Mouse (Mus musculus) liver, postnatal 0 days (tissue): ENCODE data around the gene Gm12184. TPM values are rescaled to one million over a fixed set of nuclear protein-coding genes. Genes with fewer than 3 reads are reported as not detected.
"Not testable (repeated sequence)": the region's sequence is repeated elsewhere in the genome, so short reads cannot be mapped to it uniquely, and the experiment has no call there.

ENCODE experiments used
- ATAC-seq: fragments of 200-750 bp; cut with Nextera tagmentation; 2 replicates; pipeline ENCODE4 v1.8.0; 2017; ENCODE audit warnings: mild to moderate bottlenecking, moderate library complexity
- DNase-seq: peaks from one replicate; pipeline ENCODE4 v3.0.0-alpha.2; 2016
- H3K27ac ChIP-seq: fragments of 300-500 bp; sonication (generic); 2 replicates; pipeline ENCODE4 v1.5.1; 2014; ENCODE audit warnings: antibody characterized with exemption, moderate library complexity, mild to moderate bottlenecking, low read depth
- H3K27me3 ChIP-seq: fragments of 300-500 bp; sonication (generic); 2 replicates; pipeline ENCODE4 v1.6.1; 2014; ENCODE audit warnings: low read length, control low read depth, mixed read lengths; ENCODE audit not compliant: insufficient read depth
- H3K36me3 ChIP-seq: fragments of 300-500 bp; sonication (generic); replicated peaks from 2 replicates; pipeline ENCODE4 v1.6.1; 2014; ENCODE audit warnings: mild to moderate bottlenecking, control low read depth, low read length, moderate library complexity, mixed read lengths; ENCODE audit not compliant: insufficient read depth
- H3K4me1 ChIP-seq: fragments of 300-500 bp; sonication (generic); 2 replicates; pipeline ENCODE4 v1.6.1; 2014; ENCODE audit warnings: antibody characterized with exemption, mild to moderate bottlenecking, control low read depth; ENCODE audit not compliant: insufficient read depth
- H3K4me2 ChIP-seq: fragments of 300-500 bp; sonication (generic); 2 replicates; pipeline ENCODE4 v1.6.1; 2014; ENCODE audit warnings: low read depth, mild to moderate bottlenecking, low read length, moderate library complexity, mixed read lengths
- H3K4me3 ChIP-seq: fragments of 300-500 bp; sonication (generic); 2 replicates; pipeline ENCODE4 v1.5.1; 2014; ENCODE audit warnings: low read depth, low read length
- H3K9ac ChIP-seq: fragments of 300-500 bp; sonication (generic); replicated peaks from 2 replicates; pipeline ENCODE4 v1.6.1; 2014; ENCODE audit warnings: mild to moderate bottlenecking, moderate library complexity
- H3K9me3 ChIP-seq: fragments of 300-500 bp; sonication (generic); 2 replicates; pipeline ENCODE4 v1.6.1; 2016; ENCODE audit warnings: mild to moderate bottlenecking, control low read depth, low read length, mixed read lengths
- CTCF ChIP-seq: sonication (generic); IDR thresholded peaks from 2 replicates; pipeline ENCODE4 v1.5.1; 2016; ENCODE audit warnings: antibody characterized with exemption, low read depth
- EP300 ChIP-seq: IDR thresholded peaks from 2 replicates; pipeline ENCODE4 v1.6.1; 2016; ENCODE audit warnings: antibody characterized with exemption, low read depth, mild to moderate bottlenecking
- WGBS: fragments of 180-500 bp; shearing (Covaris S2); extraction: QIAGEN DNeasy Blood & Tissue Kit; methylation state at CpG from one replicate; pipeline ENCODE4 v1.1.7; 2014; ENCODE audit not compliant: insufficient replicate concordance; 5-methylcytosine and 5-hydroxymethylcytosine counted together
- polyA plus RNA-seq: library from polyadenylated mRNA; unstranded; fragments of >200 nt; fragmentation: Nextera tagmentation; extraction: Ambion mirVana; gene quantifications from 2 replicates; pipeline ENCODE4 v1.2.1, GENCODE M21; 2015

Gm12184 gene
- polyA plus RNA-seq, 1 experiment from 2014 or later, result 5.0 TPM

GRCm38 (mm10) chr11:48851270-48851995 lies 25.0 kb upstream of the Gm12184 start:
- Histone ChIP-seq H3K4me3 (no peak overlapping the region), H3K36me3 (no peaks in the 10 kb centered on the region), H3K4me1 (peaks cover 21% of the 10 kb centered on the region), H3K9ac (no peak overlapping the region), H3K4me2 (no peak overlapping the region), H3K9me3 (no peaks in the 10 kb centered on the region), H3K27ac (no peak overlapping the region), H3K27me3 (no peaks in the 10 kb centered on the region)
- TF ChIP-seq EP300, result no peak
- TF ChIP-seq CTCF, result peak; percentile 55
- DNase-seq (no peak), ATAC-seq (no peak)
- WGBS, result 76% methylated on average over 4 of the region's 4 CpGs

GRCm38 (mm10) chr11:48850240-48850639 lies 23.8 kb upstream of the Gm12184 start:
- no peak overlapping the region for H3K4me3 ChIP-seq
- H3K27me3 ChIP-seq, result no peaks in the 10 kb centered on the region
- H3K9me3 ChIP-seq, result no peaks in the 10 kb centered on the region
- H3K4me1 ChIP-seq, result peaks cover 21% of the 10 kb centered on the region
- H3K4me2 ChIP-seq, result no peak overlapping the region
- ATAC-seq, result no peak
- 52% methylated on average over 2 of the region's 2 CpGs for WGBS
- TF ChIP-seq EP300 (no peak), CTCF (no peak)
- no peak overlapping the region for H3K27ac ChIP-seq
- H3K36me3 ChIP-seq, result no peaks in the 10 kb centered on the region
- DNase-seq, result no peak
- no peak overlapping the region for H3K9ac ChIP-seq

- H3K36me3 ChIP-seq, result no peaks in the 10 kb centered on the region
- H3K27me3 ChIP-seq, result no peaks in the 10 kb centered on the region
- H3K9me3 ChIP-seq, result no peaks in the 10 kb centered on the region
- no peak overlapping the region for H3K4me3 ChIP-seq
- no peak overlapping the region for H3K4me2 ChIP-seq
- WGBS, result 63% methylated on average over 5 of the region's 5 CpGs
- no peak overlapping the region for H3K9ac ChIP-seq
- no peak for ATAC-seq
- DNase-seq, result no peak
- TF ChIP-seq EP300 (no peak), CTCF (no peak)
- H3K4me1 ChIP-seq, result no peaks in the 10 kb centered on the region
- H3K27ac ChIP-seq, result no peak overlapping the region
These were observed 20.4 kb upstream of the Gm12184 start for GRCm38 (mm10) chr11:48846881-48847280.

GRCm38 (mm10) chr11:48846362-48846761 lies 19.9 kb upstream of the Gm12184 start:
- not testable (repeated sequence) for H3K4me2 ChIP-seq, H3K27me3 ChIP-seq, H3K4me1 ChIP-seq, H3K4me3 ChIP-seq, H3K9ac ChIP-seq, DNase-seq, H3K36me3 ChIP-seq, H3K27ac ChIP-seq, H3K9me3 ChIP-seq, ATAC-seq
- 72% methylated on average over 2 of the region's 2 CpGs for WGBS

GRCm38 (mm10) chr11:48845244-48845815 lies 18.9 kb upstream of the Gm12184 start:
- no peak overlapping the region for H3K9ac ChIP-seq
- no peaks in the 10 kb centered on the region for H3K36me3 ChIP-seq
- TF ChIP-seq CTCF, result no peak
- no peak for TF ChIP-seq EP300
- no peak overlapping the region for H3K4me2 ChIP-seq
- H3K27ac ChIP-seq, result no peak overlapping the region
- no peaks in the 10 kb centered on the region for H3K4me1 ChIP-seq
- H3K4me3 ChIP-seq, result no peak overlapping the region
- ATAC-seq (no peak), DNase-seq (no peak)
- H3K27me3 ChIP-seq, result no peaks in the 10 kb centered on the region
- H3K9me3 ChIP-seq, result no peaks in the 10 kb centered on the region
- 48% methylated on average over 13 of the region's 13 CpGs for WGBS

- Histone ChIP-seq H3K4me1 (no peaks in the 10 kb centered on the region), H3K4me2 (no peak overlapping the region), H3K27ac (no peak overlapping the region), H3K9me3 (no peaks in the 10 kb centered on the region), H3K9ac (no peak overlapping the region), H3K4me3 (no peak overlapping the region), H3K27me3 (no peaks in the 10 kb centered on the region), H3K36me3 (no peaks in the 10 kb centered on the region)
- ATAC-seq, result no peak
- 72% methylated on average over 6 of the region's 6 CpGs for WGBS
- no peak for DNase-seq
- no peak for TF ChIP-seq EP300
These were observed 17.9 kb upstream of the Gm12184 start for GRCm38 (mm10) chr11:48844309-48844708.
